Mouse (Mus musculus): Measurements from ENCODE around the gene Rcc1.

The Rcc1 gene

DNA sequence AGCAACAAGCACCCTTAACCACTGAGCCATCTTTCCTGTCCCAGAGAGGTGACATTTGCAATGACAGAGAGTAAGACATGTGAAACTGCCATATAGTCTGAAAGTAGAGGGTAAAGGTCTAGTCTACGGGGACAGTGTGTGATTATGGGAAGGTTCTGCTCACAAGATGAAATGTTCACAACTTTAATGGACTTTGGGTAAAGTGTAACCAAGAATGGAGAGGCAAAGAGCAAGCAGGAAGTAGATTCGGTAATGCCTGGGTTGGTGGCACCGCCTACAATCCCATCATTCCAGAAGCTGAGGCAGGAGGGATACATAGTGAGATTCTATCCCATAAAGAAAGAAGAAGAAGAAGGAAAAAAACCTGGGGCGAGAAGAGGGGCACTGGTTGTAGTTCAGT, 7.1 kb downstream of the Rcc1 start:
- no peaks in the 10 kb centered on the region for H3K27me3 ChIP-seq (ENCODE audit: control insufficient read depth, insufficient read depth, low read length, poor library complexity, severe bottlenecking)
- no peak for DNase-seq (ENCODE audit: low read depth, low spot score)
- peaks cover 3% of the 10 kb centered on the region; the same call in 1 of the 2 replicates for H3K36me3 ChIP-seq (ENCODE audit: control insufficient read depth, insufficient read depth, low read length, poor library complexity, severe bottlenecking)

DNA sequence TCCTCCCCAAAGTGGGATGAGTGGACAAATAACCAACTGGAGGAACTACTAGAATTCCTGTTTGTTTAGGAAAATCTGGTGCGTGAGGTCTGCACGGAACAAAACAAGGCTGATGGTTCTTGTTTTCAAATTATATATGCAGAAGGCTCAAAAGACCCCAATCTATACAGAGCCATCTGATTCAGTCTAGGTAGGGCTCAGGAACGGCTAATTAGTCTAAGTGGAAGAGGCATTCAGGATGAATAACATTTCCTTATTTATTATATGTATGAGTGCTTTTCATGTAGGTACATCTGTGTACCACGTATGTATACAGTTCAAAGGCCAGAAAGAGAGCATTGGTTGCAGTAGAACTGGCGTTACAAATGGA, 7.6 kb downstream of the Rcc1 start:
- Histone ChIP-seq H3K36me3 (ENCODE audit: control insufficient read depth, insufficient read depth, low read length, poor library complexity, severe bottlenecking) (peaks cover 3% of the 10 kb centered on the region; the same call in 1 of the 2 replicates), H3K27me3 (ENCODE audit: control insufficient read depth, insufficient read depth, low read length, poor library complexity, severe bottlenecking) (no peaks in the 10 kb centered on the region)
- no peak for DNase-seq (ENCODE audit: low read depth, low spot score)

DNA sequence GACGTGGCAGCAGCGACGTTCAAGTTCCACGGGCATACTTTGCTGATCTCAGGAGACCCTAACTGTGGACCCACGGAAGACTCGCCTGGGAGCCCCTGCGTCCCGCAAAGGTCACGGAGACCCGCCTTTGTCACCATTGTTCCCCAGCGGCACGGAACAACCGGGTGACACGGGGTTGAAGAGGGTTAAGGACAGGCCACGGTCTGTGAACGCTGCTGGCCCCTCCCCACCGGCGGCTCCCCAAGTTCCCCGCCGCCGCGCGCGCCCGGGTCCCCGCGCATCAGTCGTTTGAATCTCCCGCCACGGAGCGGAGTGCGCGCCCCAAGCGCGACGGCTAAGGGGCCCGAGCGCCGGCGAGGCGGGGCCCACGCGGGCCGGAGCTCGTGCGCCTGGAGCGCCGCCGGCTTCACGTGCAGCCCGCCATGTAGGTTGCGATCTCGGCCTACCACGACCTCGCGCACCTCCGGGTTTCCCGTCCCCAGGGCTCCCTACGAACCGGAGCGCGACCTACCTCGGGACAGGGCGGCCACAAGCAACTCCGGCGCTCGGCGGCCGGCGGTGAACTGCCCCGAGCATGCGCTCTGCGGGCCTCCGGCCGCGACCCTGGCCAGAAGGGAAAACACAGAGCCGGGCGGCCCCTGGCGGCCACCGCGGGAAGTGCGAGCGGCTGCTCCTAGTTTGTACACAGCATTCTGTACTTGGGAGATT, 8.1 kb downstream of the Rcc1 start:
- no peaks in the 10 kb centered on the region for H3K27me3 ChIP-seq (ENCODE audit: control insufficient read depth, insufficient read depth, low read length, poor library complexity, severe bottlenecking)
- DNase-seq (ENCODE audit: low read depth, low spot score): peak; percentile 92
- no peaks in the 10 kb centered on the region for H3K36me3 ChIP-seq (ENCODE audit: control insufficient read depth, insufficient read depth, low read length, poor library complexity, severe bottlenecking)

DNA sequence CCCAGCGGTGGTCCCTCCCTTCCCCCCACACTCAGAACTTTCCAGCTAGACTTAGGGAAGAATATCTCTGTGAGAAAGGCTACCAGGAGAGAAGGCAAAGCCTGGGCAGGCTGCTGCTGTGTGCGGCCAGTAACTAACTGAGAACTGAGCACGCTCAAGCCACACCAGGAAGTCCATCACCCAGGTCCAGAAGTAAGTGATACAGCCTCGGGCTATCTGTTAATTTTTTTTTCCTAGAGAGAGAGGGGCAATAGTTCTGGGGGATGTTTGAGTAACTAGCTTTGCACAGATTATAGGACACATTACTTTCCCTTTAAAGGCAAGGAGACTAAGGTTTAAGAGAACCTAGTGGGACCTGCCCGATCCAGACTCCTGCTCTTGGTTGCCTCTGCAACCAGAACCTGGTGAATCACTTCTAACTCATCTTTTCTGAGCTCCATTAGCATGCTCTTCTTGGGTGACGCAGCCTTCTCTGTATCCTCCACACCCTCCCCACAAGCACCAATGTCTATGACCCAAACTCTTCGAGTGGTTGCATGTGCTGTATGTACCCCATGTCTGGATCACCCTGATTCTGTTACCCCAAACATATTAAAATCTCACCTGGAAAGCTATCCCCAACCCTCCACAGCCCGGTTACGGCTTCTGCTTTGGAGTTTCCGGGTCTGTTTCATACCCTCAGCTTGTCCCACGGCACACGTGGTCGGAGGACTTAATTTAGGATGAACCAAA, 8.8 kb downstream of the Rcc1 start:
- H3K36me3 ChIP-seq (ENCODE audit: control insufficient read depth, insufficient read depth, low read length, poor library complexity, severe bottlenecking): no peaks in the 10 kb centered on the region
- DNase-seq (ENCODE audit: low read depth, low spot score): peak; percentile 20
- no peaks in the 10 kb centered on the region for H3K27me3 ChIP-seq (ENCODE audit: control insufficient read depth, insufficient read depth, low read length, poor library complexity, severe bottlenecking)

DNA sequence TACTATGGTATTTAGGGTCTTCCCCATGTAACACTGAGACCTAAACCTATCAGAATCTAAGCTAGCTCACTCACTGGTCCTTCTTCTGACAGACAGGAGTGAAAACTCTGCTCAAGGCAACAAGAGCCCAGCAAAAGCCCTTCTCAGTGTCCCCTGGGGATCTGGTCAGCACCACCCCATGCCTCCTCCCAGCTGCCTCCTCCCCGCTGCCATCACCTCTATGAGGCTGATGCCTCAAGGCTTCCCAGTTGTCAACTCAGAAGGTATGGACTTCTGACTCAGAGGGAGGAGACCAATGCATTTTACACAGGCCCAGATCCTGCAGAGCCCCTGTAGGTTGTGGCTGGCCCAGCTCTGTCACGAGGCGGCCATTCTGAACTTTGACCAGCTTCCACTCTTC, 12.0 kb downstream of the Rcc1 start:
- DNase-seq (ENCODE audit: low read depth, low spot score): no peak
- Histone ChIP-seq H3K36me3 (ENCODE audit: control insufficient read depth, insufficient read depth, low read length, poor library complexity, severe bottlenecking) (no peaks in the 10 kb centered on the region), H3K27me3 (ENCODE audit: control insufficient read depth, insufficient read depth, low read length, poor library complexity, severe bottlenecking) (no peaks in the 10 kb centered on the region)

DNA sequence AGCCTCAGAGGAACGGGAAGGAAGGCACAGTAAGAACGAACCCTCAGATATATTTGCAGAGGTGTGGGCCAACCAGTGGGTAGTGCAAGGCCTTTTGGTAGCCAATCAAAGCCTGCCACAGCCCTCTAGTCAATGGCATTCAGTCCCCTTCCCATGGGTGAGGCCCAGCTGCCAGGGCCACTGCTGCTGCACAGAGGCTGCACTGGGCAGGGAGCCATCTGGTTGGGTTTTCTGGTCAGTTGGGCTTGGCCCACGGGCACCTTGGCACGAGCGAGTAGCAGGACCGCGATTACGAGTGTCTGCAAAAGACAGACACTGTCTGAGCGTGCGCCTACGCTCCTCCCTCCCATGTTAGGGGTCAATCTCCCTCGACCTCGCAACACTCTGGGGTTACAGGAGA, 14.5 kb downstream of the Rcc1 start:
- H3K36me3 ChIP-seq (ENCODE audit: control insufficient read depth, insufficient read depth, low read length, poor library complexity, severe bottlenecking): no peaks in the 10 kb centered on the region; the same call in 1 of the 2 replicates
- H3K27me3 ChIP-seq (ENCODE audit: control insufficient read depth, insufficient read depth, low read length, poor library complexity, severe bottlenecking): no peaks in the 10 kb centered on the region
- no peak for DNase-seq (ENCODE audit: low read depth, low spot score)

DNA sequence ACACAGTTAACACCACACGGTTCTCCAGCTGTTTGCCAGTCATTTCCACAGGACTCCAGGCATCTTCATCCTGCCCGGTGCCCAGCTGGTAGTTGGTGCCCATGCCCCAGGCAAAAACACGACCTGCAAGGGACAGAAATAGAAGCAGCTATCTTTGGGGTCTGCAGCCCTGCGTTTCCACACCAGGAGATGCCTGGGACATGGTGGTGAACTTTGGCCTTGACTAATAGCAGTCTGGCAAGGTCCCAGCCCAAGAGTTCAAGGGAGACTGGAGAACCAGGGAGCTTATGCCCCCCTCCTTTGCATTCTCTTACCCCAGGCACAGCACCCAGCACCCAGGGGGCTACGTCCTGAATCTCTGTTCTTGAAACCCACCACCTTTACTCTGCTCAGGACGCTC, 20.5 kb downstream of the Rcc1 start:
- Histone ChIP-seq H3K27me3 (ENCODE audit: control insufficient read depth, insufficient read depth, low read length, poor library complexity, severe bottlenecking) (no peaks in the 10 kb centered on the region), H3K36me3 (ENCODE audit: control insufficient read depth, insufficient read depth, low read length, poor library complexity, severe bottlenecking) (no peaks in the 10 kb centered on the region; the same call in 1 of the 2 replicates)
- no peak for DNase-seq (ENCODE audit: low read depth, low spot score)

DNA sequence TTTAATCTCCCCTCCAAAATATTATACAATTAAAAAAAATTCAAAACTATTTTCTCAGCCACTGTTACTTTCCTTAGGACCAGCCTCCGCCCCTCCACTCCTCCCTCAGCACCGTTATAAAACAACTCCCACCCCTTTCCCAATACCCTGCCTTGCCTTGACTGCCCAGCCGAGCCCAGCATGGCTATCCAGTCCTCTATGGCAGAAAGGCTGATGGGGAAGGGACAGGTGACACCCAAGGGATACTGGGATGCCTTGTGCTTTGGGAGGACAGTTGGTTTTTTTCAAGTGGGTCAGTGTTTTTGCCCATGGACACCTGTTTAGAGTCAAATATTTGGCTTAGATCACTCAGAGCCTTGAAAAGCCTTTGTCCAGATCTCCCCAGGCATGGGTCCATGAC, 21.4 kb downstream of the Rcc1 start:
- DNase-seq (ENCODE audit: low read depth, low spot score): no peak
- H3K36me3 ChIP-seq (ENCODE audit: control insufficient read depth, insufficient read depth, low read length, poor library complexity, severe bottlenecking): no peaks in the 10 kb centered on the region; the same call in 1 of the 2 replicates
- no peaks in the 10 kb centered on the region for H3K27me3 ChIP-seq (ENCODE audit: control insufficient read depth, insufficient read depth, low read length, poor library complexity, severe bottlenecking)

DNA sequence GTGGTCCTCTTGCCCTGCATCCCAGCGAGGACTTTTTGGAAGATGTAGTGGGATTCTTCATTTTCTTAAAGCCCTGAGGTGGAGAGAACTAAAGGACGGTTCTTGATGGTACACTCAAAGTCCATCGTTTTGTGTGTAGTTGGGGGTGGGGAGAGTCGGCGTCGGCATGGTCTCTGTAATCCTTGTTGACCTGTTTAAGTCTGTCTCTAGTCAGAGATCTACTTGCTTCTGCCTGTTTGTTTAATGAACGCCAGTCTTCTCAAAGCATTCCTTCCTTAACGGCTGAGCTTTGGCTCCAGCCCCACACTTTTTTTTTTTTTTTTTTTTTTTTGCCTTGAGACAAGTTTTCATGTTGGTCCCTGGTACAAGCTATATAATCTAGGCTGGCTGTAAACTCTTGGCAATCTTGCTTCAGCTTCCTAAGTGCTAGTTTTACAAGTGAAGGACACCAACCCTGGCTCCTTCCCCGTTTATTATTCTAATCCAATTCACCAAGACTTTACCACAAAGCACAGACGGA, 23.5 kb downstream of the Rcc1 start:
- H3K27me3 ChIP-seq (ENCODE audit: control insufficient read depth, insufficient read depth, low read length, poor library complexity, severe bottlenecking): no peaks in the 10 kb centered on the region
- DNase-seq (ENCODE audit: low read depth, low spot score): no peak
- no peaks in the 10 kb centered on the region for H3K36me3 ChIP-seq (ENCODE audit: control insufficient read depth, insufficient read depth, low read length, poor library complexity, severe bottlenecking)

DNA sequence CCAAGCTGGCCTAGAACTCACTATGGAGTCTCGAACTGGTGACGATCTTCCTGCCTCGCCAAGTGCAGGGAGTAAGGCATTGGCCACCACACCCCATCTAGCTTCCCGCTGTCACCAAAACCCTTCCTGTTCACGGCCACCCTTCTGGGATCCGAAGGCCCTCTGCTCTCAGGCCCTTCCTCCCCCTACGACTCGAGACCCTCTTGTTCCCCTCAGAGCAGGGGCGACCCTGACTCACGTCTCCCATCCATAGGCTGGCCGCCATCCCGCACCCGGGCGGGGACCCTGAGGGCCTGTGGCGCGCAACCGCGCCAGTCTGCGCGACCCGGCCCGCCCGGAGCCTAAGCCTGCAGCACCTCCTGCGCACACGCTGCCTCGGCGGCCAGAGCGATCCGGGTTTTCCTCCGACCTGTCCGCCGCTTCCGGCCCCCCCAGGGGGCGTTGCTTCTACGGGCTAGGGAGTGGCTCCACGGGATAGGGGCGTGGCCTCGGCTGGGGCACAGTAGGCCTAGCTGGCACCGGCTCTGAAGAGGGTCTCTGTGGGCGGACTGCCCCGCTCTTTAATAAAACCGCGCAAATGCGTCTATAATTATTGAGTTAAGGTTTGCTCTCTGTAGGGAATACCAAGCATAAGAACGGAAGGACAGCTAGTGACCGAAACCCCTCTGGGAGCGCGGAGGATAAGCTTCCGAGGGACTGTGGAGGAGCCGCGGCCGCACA, 24.1 kb downstream of the Rcc1 start, which contains the start of gene Trnau1ap:
TSS of gene Trnau1ap (minus strand) at position 424 of the 720 bp plus-strand sequence.
- Histone ChIP-seq H3K36me3 (ENCODE audit: control insufficient read depth, insufficient read depth, low read length, poor library complexity, severe bottlenecking) (peaks cover 1% of the 10 kb centered on the region), H3K27me3 (ENCODE audit: control insufficient read depth, insufficient read depth, low read length, poor library complexity, severe bottlenecking) (no peaks in the 10 kb centered on the region)
- DNase-seq (ENCODE audit: low read depth, low spot score): peak; percentile 94

DNA sequence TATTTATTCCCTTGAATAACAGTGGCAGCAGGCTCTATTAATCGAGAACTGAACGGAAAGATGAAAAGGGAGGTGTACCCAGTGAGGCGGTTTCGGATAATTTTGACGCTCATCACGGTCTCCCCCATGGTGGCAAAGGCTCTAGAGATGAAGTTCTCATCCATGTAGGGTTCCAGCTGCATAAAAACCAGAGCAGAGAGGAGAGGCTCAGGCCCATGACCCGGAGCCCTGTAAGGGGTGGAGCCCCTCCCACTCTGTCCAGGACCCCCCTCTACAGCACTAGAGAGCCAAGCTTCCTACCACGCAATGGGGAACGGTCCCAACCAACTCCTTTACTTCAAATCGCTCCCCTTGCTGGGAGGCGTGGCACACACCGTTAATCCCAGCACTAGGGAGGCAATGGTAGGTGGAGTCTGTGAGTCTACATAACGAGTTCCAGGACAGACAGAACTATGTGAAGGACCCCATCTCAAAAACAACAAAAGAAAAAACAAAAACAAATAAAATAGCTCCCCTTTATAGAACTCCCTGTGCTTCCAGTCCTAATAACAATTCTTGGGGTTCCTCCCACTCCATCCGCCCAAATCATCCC, 24.9 kb downstream of the Rcc1 start:
- DNase-seq (ENCODE audit: low read depth, low spot score): no peak

DNA sequence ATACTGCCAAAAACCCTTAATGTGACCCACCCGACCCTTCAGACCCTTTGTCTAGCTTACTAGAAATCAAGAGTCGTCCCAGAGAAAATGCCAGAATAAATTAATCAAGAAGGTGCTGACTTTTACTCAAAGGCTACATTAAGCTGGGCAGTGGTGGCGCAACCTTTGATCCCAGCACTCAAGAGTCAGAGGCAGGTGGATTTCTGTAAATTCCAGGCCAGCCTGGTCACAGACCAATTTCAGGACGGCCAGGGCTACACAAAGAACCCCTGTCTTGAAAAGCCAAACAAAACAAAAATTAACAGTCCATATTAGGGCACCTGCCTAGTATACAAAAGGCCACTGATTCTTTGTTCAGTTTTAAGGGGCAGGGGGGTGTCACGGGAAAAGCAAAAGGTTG, 26.9 kb downstream of the Rcc1 start:
- no peak for DNase-seq (ENCODE audit: low read depth, low spot score)
- Histone ChIP-seq H3K36me3 (ENCODE audit: control insufficient read depth, insufficient read depth, low read length, poor library complexity, severe bottlenecking) (peaks cover 1% of the 10 kb centered on the region), H3K27me3 (ENCODE audit: control insufficient read depth, insufficient read depth, low read length, poor library complexity, severe bottlenecking) (no peaks in the 10 kb centered on the region)

More for the DNA sequence above, 24.9 kb downstream of the Rcc1 start:
- H3K27me3 ChIP-seq (ENCODE audit: control insufficient read depth, insufficient read depth, low read length, poor library complexity, severe bottlenecking): no peaks in the 10 kb centered on the region
- peaks cover 1% of the 10 kb centered on the region for H3K36me3 ChIP-seq (ENCODE audit: control insufficient read depth, insufficient read depth, low read length, poor library complexity, severe bottlenecking)

DNA sequence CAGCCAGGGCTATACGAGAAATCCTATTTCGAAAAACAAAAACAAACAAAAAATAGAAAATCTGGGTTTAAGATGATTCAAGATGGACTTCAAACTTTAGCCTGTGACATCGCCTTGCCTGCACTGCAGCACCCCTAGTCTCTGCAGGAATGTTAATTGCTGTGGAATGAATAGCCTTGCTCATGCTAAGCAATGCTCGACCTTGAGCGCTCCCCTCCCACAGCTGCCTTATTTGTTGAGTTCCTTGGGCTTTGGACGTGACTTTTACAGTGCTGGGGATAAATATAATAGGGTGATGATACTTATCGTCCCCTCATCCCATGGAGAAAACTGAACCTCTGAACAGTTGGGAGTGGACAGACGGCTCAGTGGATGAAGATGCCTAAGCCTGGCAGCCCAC, 37.7 kb downstream of the Rcc1 start:
- Histone ChIP-seq H3K27me3 (ENCODE audit: control insufficient read depth, insufficient read depth, low read length, poor library complexity, severe bottlenecking) (no peaks in the 10 kb centered on the region), H3K36me3 (ENCODE audit: control insufficient read depth, insufficient read depth, low read length, poor library complexity, severe bottlenecking) (peaks cover 15% of the 10 kb centered on the region)
- no peak for DNase-seq (ENCODE audit: low read depth, low spot score)

DNA sequence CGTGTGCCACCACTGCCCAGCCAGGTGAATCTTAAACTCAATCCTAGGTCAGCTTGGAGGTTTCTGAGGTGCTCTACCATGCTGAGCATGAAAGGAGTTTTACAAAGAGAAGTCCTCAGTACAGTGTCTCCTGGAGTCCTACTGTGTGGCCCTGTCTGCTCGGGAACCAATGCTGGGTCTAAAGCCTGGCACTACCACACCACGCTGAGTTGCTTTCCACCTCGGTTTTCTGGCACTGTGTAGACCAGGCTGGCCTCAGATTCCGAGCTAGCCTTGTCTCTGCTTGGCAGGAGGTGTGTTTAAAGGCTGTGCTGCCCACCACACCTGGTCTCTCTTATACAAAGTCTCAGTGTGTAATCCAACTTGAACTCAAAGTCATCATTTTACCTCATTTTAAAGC, 40.8 kb downstream of the Rcc1 start:
- DNase-seq (ENCODE audit: low read depth, low spot score): no peak

More for the DNA sequence above, 40.8 kb downstream of the Rcc1 start:
- H3K27me3 ChIP-seq (ENCODE audit: control insufficient read depth, insufficient read depth, low read length, poor library complexity, severe bottlenecking): no peaks in the 10 kb centered on the region
- peaks cover 13% of the 10 kb centered on the region for H3K36me3 ChIP-seq (ENCODE audit: control insufficient read depth, insufficient read depth, low read length, poor library complexity, severe bottlenecking)
